Mouse (Mus musculus): ENCODE results near the gene Olfr1431.
"Not testable (repeated sequence)": the region's sequence is repeated elsewhere in the genome, so short reads cannot be mapped to it uniquely, and the experiment has no call there.

GRCm38 (mm10) chr19:12199076-12199475, 1.4 kb upstream of the Olfr1431 start:
- TF ChIP-seq POLR2A (IDR thresholded peaks at IDR 0.05; ENCODE audit: borderline replicate concordance, extremely low read depth, low read depth, low read length); CTCF (IDR thresholded peaks at IDR 0.05; ENCODE audit: insufficient read depth, low read length): not testable (repeated sequence)
